Mouse (Mus musculus) stomach, postnatal 0 days (tissue): ENCODE results near the gene Hdc. TPM values are rescaled to one million over a fixed set of nuclear protein-coding genes. Genes with fewer than 3 reads are reported as not detected.

ENCODE experiments used
- ATAC-seq: fragments of 200-750 bp; cut with Nextera tagmentation; 2 replicates; pipeline ENCODE4 v1.8.0; 2017; ENCODE audit not compliant: low FRiP score, low TSS enrichment
- DNase-seq: peaks from one replicate; pipeline ENCODE4 v3.0.0-alpha.2; 2016; ENCODE audit warnings: low spot score
- H3K27ac ChIP-seq: fragments of 300-500 bp; sonication (generic); replicated peaks from 2 replicates; pipeline ENCODE4 v1.5.1; 2014; ENCODE audit warnings: mild to moderate bottlenecking, control low read depth
- H3K27me3 ChIP-seq: fragments of 300-500 bp; sonication (generic); 2 replicates; pipeline ENCODE4 v1.6.1; 2014; ENCODE audit warnings: low read length; ENCODE audit not compliant: control insufficient read depth, insufficient read depth
- H3K36me3 ChIP-seq: fragments of 300-500 bp; sonication (generic); 2 replicates; pipeline ENCODE4 v1.6.1; 2014; ENCODE audit warnings: low read length, mixed read lengths; ENCODE audit not compliant: control insufficient read depth, insufficient read depth
- H3K4me1 ChIP-seq: fragments of 300-500 bp; sonication (generic); replicated peaks from 2 replicates; pipeline ENCODE4 v1.6.1; 2014; ENCODE audit warnings: antibody characterized with exemption; ENCODE audit not compliant: control insufficient read depth, insufficient read depth
- H3K4me2 ChIP-seq: fragments of 300-500 bp; sonication (generic); replicated peaks from 2 replicates; pipeline ENCODE4 v1.6.1; 2014; ENCODE audit warnings: low read depth, mild to moderate bottlenecking, control low read depth, moderate library complexity
- H3K4me3 ChIP-seq: fragments of 300-500 bp; sonication (generic); 2 replicates; pipeline ENCODE4 v1.5.1; 2014; ENCODE audit warnings: low read depth, low read length, control low read depth
- H3K9ac ChIP-seq: fragments of 300-500 bp; sonication (generic); 2 replicates; pipeline ENCODE4 v1.6.1; 2014; ENCODE audit warnings: mild to moderate bottlenecking, low read length, control low read depth, mixed read lengths
- H3K9me3 ChIP-seq: fragments of 300-500 bp; sonication (generic); 2 replicates; pipeline ENCODE4 v1.6.1; 2016; ENCODE audit warnings: low read length; ENCODE audit not compliant: control insufficient read depth
- CTCF ChIP-seq: IDR thresholded peaks from 2 replicates; pipeline ENCODE4 v1.5.1; 2016; ENCODE audit warnings: antibody characterized with exemption, low read depth, mild to moderate bottlenecking, moderate library complexity
- EP300 ChIP-seq: optimal IDR thresholded peaks from 2 replicates; pipeline ENCODE3; 2016; ENCODE audit warnings: antibody characterized with exemption
- WGBS: fragments of 180-500 bp; shearing (Covaris S2); extraction: QIAGEN DNeasy Blood & Tissue Kit; methylation state at CpG from one replicate; pipeline ENCODE4 v1.1.7; 2014; 5-methylcytosine and 5-hydroxymethylcytosine counted together
- polyA plus RNA-seq: library from polyadenylated mRNA; unstranded; fragments of >200 nt; fragmentation: Nextera tagmentation; extraction: Ambion mirVana; gene quantifications from 2 replicates; pipeline ENCODE4 v1.2.1, GENCODE M21; 2015

Gene Hdc
- polyA plus RNA-seq, 1 experiment from 2014 or later, result 2.9 TPM

GRCm38 (mm10) chr2:126584621-126585369 is 34.3 kb downstream of the Hdc start:
- H3K4me1 ChIP-seq, result no peaks in the 10 kb centered on the region
- no peak overlapping the region for H3K27ac ChIP-seq
- 63% methylated on average over 8 of the region's 8 CpGs for WGBS
- no peak overlapping the region for H3K4me2 ChIP-seq
- no peak overlapping the region for H3K9ac ChIP-seq
- H3K9me3 ChIP-seq, result no peaks in the 10 kb centered on the region
- H3K27me3 ChIP-seq, result no peaks in the 10 kb centered on the region
- H3K36me3 ChIP-seq, result no peaks in the 10 kb centered on the region
- no peak overlapping the region for H3K4me3 ChIP-seq
- ATAC-seq, result no peak
- TF ChIP-seq EP300, result no peak
- no peak for TF ChIP-seq CTCF
- no peak for DNase-seq

- Histone ChIP-seq H3K4me1 (no peaks in the 10 kb centered on the region), H3K27me3 (no peaks in the 10 kb centered on the region), H3K27ac (no peak overlapping the region), H3K9ac (no peak overlapping the region), H3K36me3 (no peaks in the 10 kb centered on the region), H3K4me2 (no peak overlapping the region), H3K4me3 (no peak overlapping the region), H3K9me3 (no peaks in the 10 kb centered on the region)
- ATAC-seq (no peak), DNase-seq (no peak)
- WGBS, result 69% methylated on average over 6 of the region's 6 CpGs
- TF ChIP-seq CTCF (no peak), EP300 (no peak)
Observed at GRCm38 (mm10) chr2:126583960-126584359, 35.1 kb downstream of the Hdc start.

- 87% methylated on average over 1 of the region's 1 CpGs for whole genome bisulfite sequencing
- no peak overlapping the region for H3K4me2 ChIP-seq
- no peak overlapping the region for H3K27ac ChIP-seq
- no peaks in the 10 kb centered on the region for H3K27me3 ChIP-seq
- no peaks in the 10 kb centered on the region for H3K9me3 ChIP-seq
- no peak for DNase-seq
- TF ChIP-seq EP300 (no peak), CTCF (no peak)
- no peak overlapping the region for H3K9ac ChIP-seq
- H3K4me3 ChIP-seq, result no peak overlapping the region
- H3K36me3 ChIP-seq, result no peaks in the 10 kb centered on the region
- no peaks in the 10 kb centered on the region for H3K4me1 ChIP-seq
- ATAC-seq, result no peak
Observed at GRCm38 (mm10) chr2:126579282-126579681, 39.8 kb downstream of the Hdc start.

GRCm38 (mm10) chr2:126577362-126577761 is 41.7 kb downstream of the Hdc start:
- Histone ChIP-seq H3K36me3 (no peaks in the 10 kb centered on the region), H3K4me2 (no peak overlapping the region), H3K9me3 (no peaks in the 10 kb centered on the region), H3K4me1 (no peaks in the 10 kb centered on the region), H3K4me3 (no peak overlapping the region), H3K9ac (no peak overlapping the region), H3K27me3 (no peaks in the 10 kb centered on the region), H3K27ac (no peak overlapping the region)
- 68% methylated on average over 5 of the region's 5 CpGs for WGBS
- ATAC-seq (no peak), DNase-seq (no peak)
- no peak for TF ChIP-seq EP300
- TF ChIP-seq CTCF, result no peak

- TF ChIP-seq CTCF, result no peak
- no peak for TF ChIP-seq EP300
- Histone ChIP-seq H3K36me3 (no peaks in the 10 kb centered on the region), H3K27ac (no peak overlapping the region), H3K9ac (no peak overlapping the region), H3K27me3 (no peaks in the 10 kb centered on the region), H3K9me3 (no peaks in the 10 kb centered on the region), H3K4me1 (no peaks in the 10 kb centered on the region), H3K4me3 (no peak overlapping the region), H3K4me2 (no peak overlapping the region)
- ATAC-seq, result no peak
- no peak for DNase-seq
- WGBS, result 69% methylated on average over 11 of the region's 11 CpGs
Observed at GRCm38 (mm10) chr2:126575391-126576176, 43.5 kb downstream of the Hdc start.

- H3K27me3 ChIP-seq, result no peaks in the 10 kb centered on the region
- no peak overlapping the region for H3K4me3 ChIP-seq
- H3K4me2 ChIP-seq, result no peak overlapping the region
Observed at GRCm38 (mm10) chr2:126572747-126573146, 46.4 kb downstream of the Hdc start.

More at GRCm38 (mm10) chr2:126572747-126573146, 46.4 kb downstream of the Hdc start:
- no peaks in the 10 kb centered on the region for H3K9me3 ChIP-seq
- no peak overlapping the region for H3K9ac ChIP-seq
- 69% methylated on average over 4 of the region's 4 CpGs for WGBS
- no peaks in the 10 kb centered on the region for H3K36me3 ChIP-seq
- ATAC-seq, result no peak
- TF ChIP-seq CTCF, result no peak
- no peak for TF ChIP-seq EP300
- H3K4me1 ChIP-seq, result no peaks in the 10 kb centered on the region
- no peak overlapping the region for H3K27ac ChIP-seq
- DNase-seq, result no peak
